Mouse (Mus musculus) bone marrow macrophage, adult 2 months (primary cell): ENCODE measurements at regions not wholly inside any gene's neighbourhood (a gene's known extent, or its start where the extent isn't known, plus 50 kb on each side); places are given as distances from the start of the nearest gene placed in this dataset.

ENCODE experiments used
- CTCF ChIP-seq: IDR thresholded peaks from 2 replicates; pipeline ENCODE4 v1.5.1; 2012; ENCODE audit warnings: low read depth, mild to moderate bottlenecking, low read length, moderate library complexity
- POLR2A ChIP-seq: IDR thresholded peaks from 2 replicates; pipeline ENCODE4 v1.6.1; 2012; ENCODE audit warnings: mild to moderate bottlenecking, low read depth, low read length, borderline replicate concordance

- TF ChIP-seq CTCF (no peak), POLR2A (no peak)
Observed at GRCm38 (mm10) chr16:76604914-76605313, 231.3 kb upstream of the Nrip1 start.
